Mouse (Mus musculus): Measurements from ENCODE around the gene Apobec2. TPM values are rescaled to one million over a fixed set of nuclear protein-coding genes. Genes with fewer than 3 reads are reported as not detected.

The Apobec2 gene
- total and polyA plus RNA-seq, 2 experiments from 2014 or later = 0.78 to 1.2 TPM

- H3K9me3 ChIP-seq (ENCODE audit: low read length) = no peaks in the 10 kb centered on the region
- no peak overlapping the region for H3K4me3 ChIP-seq (ENCODE audit: low read length)
- no peak for TF ChIP-seq CTCF (IDR thresholded peaks at IDR 0.05; ENCODE audit: low read depth)
- ATAC-seq (no peak), DNase-seq (ENCODE audit: low spot score) (no peak)
- no peak overlapping the region for H3K27ac ChIP-seq
- no peak overlapping the region for H3K9ac ChIP-seq (replicated peaks; ENCODE audit: low read length)
- no peaks in the 10 kb centered on the region for H3K36me3 ChIP-seq (ENCODE audit: insufficient read depth, low read length)
- H3K4me2 ChIP-seq (ENCODE audit: low read depth, low read length) = no peak overlapping the region
- H3K27me3 ChIP-seq (ENCODE audit: insufficient read depth, low read length) = no peaks in the 10 kb centered on the region
- no peaks in the 10 kb centered on the region for H3K4me1 ChIP-seq (ENCODE audit: insufficient read depth, low read length)
Observed at GRCm38 (mm10) chr17:48379050-48379449, 53.7 kb downstream of the Apobec2 start.

GRCm38 (mm10) chr17:48376102-48376501, 56.6 kb downstream of the Apobec2 start:
- H3K9me3 ChIP-seq (ENCODE audit: low read length) = no peaks in the 10 kb centered on the region
- no peaks in the 10 kb centered on the region for H3K27me3 ChIP-seq (ENCODE audit: insufficient read depth, low read length)
- 86% methylated on average over 1 of the region's 1 CpGs for WGBS
- ATAC-seq (no peak), DNase-seq (ENCODE audit: low spot score) (no peak)
- H3K4me1 ChIP-seq (ENCODE audit: insufficient read depth, low read length) = no peaks in the 10 kb centered on the region
- no peak for TF ChIP-seq CTCF (IDR thresholded peaks at IDR 0.05; ENCODE audit: low read depth)
- H3K9ac ChIP-seq (replicated peaks; ENCODE audit: low read length) = no peak overlapping the region
- no peak overlapping the region for H3K4me2 ChIP-seq (ENCODE audit: low read depth, low read length)
- no peak overlapping the region for H3K4me3 ChIP-seq (ENCODE audit: low read length)
- H3K36me3 ChIP-seq (ENCODE audit: insufficient read depth, low read length) = no peaks in the 10 kb centered on the region
- no peak overlapping the region for H3K27ac ChIP-seq

GRCm38 (mm10) chr17:48372987-48373386, 59.7 kb downstream of the Apobec2 start:
- no peaks in the 10 kb centered on the region for H3K27me3 ChIP-seq (ENCODE audit: insufficient read depth, low read length)
- no peaks in the 10 kb centered on the region for H3K36me3 ChIP-seq (ENCODE audit: insufficient read depth, low read length)
- WGBS = 81% methylated on average over 8 of the region's 8 CpGs
- H3K9me3 ChIP-seq (ENCODE audit: low read length) = no peaks in the 10 kb centered on the region
- no peak overlapping the region for H3K4me3 ChIP-seq (ENCODE audit: low read length)
- no peak overlapping the region for H3K9ac ChIP-seq (replicated peaks; ENCODE audit: low read length)
- TF ChIP-seq CTCF (IDR thresholded peaks at IDR 0.05; ENCODE audit: low read depth) = no peak
- DNase-seq (ENCODE audit: low spot score) (no peak), ATAC-seq (no peak)
- no peak overlapping the region for H3K27ac ChIP-seq
- H3K4me2 ChIP-seq (ENCODE audit: low read depth, low read length) = no peak overlapping the region
- H3K4me1 ChIP-seq (ENCODE audit: insufficient read depth, low read length) = no peaks in the 10 kb centered on the region

GRCm38 (mm10) chr17:48371621-48372020, 61.1 kb downstream of the Apobec2 start:
- Histone ChIP-seq H3K27me3 (ENCODE audit: insufficient read depth, low read length) (no peaks in the 10 kb centered on the region), H3K27ac (no peak overlapping the region), H3K9me3 (ENCODE audit: low read length) (no peaks in the 10 kb centered on the region), H3K4me2 (ENCODE audit: low read depth, low read length) (no peak overlapping the region), H3K4me1 (ENCODE audit: insufficient read depth, low read length) (no peaks in the 10 kb centered on the region), H3K36me3 (ENCODE audit: insufficient read depth, low read length) (no peaks in the 10 kb centered on the region), H3K4me3 (ENCODE audit: low read length) (no peak overlapping the region), H3K9ac (replicated peaks; ENCODE audit: low read length) (no peak overlapping the region)
- no peak for TF ChIP-seq CTCF (IDR thresholded peaks at IDR 0.05; ENCODE audit: low read depth)
- DNase-seq (ENCODE audit: low spot score) (no peak), ATAC-seq (no peak)

Other genes starting within 250 kb of the Apobec2 start
- not detected in 2 replicates for gene Trem1, start 200.2 kb downstream of the Apobec2 start, total RNA-seq (2014; rRNA removed)
- 0.09 TPM in 1 of 2 replicates, not detected in the other for gene Trem1, start 200.2 kb downstream of the Apobec2 start, polyA plus RNA-seq (2015; fragmentation: Nextera tagmentation; extraction: Ambion mirVana)
- gene Trem3, start 185.2 kb downstream of the Apobec2 start, total RNA-seq (2014; rRNA removed) = not detected in 2 replicates
- gene Trem3, start 185.2 kb downstream of the Apobec2 start, polyA plus RNA-seq (2015; fragmentation: Nextera tagmentation; extraction: Ambion mirVana) = not detected in 2 replicates
- not detected in 2 replicates for gene Treml4, start 168.6 kb downstream of the Apobec2 start, total RNA-seq (2014; rRNA removed)
- 0.19 and 0.66 TPM in 2 replicates for gene Treml4, start 168.6 kb downstream of the Apobec2 start, polyA plus RNA-seq (2015; fragmentation: Nextera tagmentation; extraction: Ambion mirVana)
- 0.11 and 1.8 TPM in 2 replicates for gene Treml2, start 133.4 kb downstream of the Apobec2 start, total RNA-seq (2014; rRNA removed)
- 0.08 and 0.09 TPM in 2 replicates for gene Treml2, start 133.4 kb downstream of the Apobec2 start, polyA plus RNA-seq (2015; fragmentation: Nextera tagmentation; extraction: Ambion mirVana)
- gene B430306N03Rik, start 116.8 kb downstream of the Apobec2 start, total RNA-seq (2014; rRNA removed) = 0.05 TPM in 1 of 2 replicates, not detected in the other
- not detected in 2 replicates for gene B430306N03Rik, start 116.8 kb downstream of the Apobec2 start, polyA plus RNA-seq (2015; fragmentation: Nextera tagmentation; extraction: Ambion mirVana)
- 14.5 and 18.0 TPM in 2 replicates for gene Trem2, start 86.5 kb downstream of the Apobec2 start, total RNA-seq (2014; rRNA removed)
- gene Trem2, start 86.5 kb downstream of the Apobec2 start, polyA plus RNA-seq (2015; fragmentation: Nextera tagmentation; extraction: Ambion mirVana) = 9.0 and 9.4 TPM in 2 replicates
- gene Treml1, start 73.0 kb downstream of the Apobec2 start, total RNA-seq (2014; rRNA removed) = 1.6 TPM in 1 of 2 replicates, not detected in the other
- not detected in 2 replicates for gene Treml1, start 73.0 kb downstream of the Apobec2 start, polyA plus RNA-seq (2015; fragmentation: Nextera tagmentation; extraction: Ambion mirVana)
- gene Nfya, start 23.0 kb downstream of the Apobec2 start, total RNA-seq (2014; rRNA removed) = 29.0 and 39.7 TPM in 2 replicates
- 3.5 and 5.0 TPM in 2 replicates for gene Nfya, start 23.0 kb downstream of the Apobec2 start, polyA plus RNA-seq (2015; fragmentation: Nextera tagmentation; extraction: Ambion mirVana)
- 9.9 and 10.2 TPM in 2 replicates for gene Oard1, start 22.9 kb downstream of the Apobec2 start, total RNA-seq (2014; rRNA removed)
- gene Oard1, start 22.9 kb downstream of the Apobec2 start, polyA plus RNA-seq (2015; fragmentation: Nextera tagmentation; extraction: Ambion mirVana) = 34.4 and 36.7 TPM in 2 replicates
- gene Tspo2, start 18.6 kb upstream of the Apobec2 start, total RNA-seq (2014; rRNA removed) = 0.22 and 2.0 TPM in 2 replicates
- gene Tspo2, start 18.6 kb upstream of the Apobec2 start, polyA plus RNA-seq (2015; fragmentation: Nextera tagmentation; extraction: Ambion mirVana) = 0.58 and 0.90 TPM in 2 replicates
- 0.26 TPM in 1 of 2 replicates, not detected in the other for gene Unc5cl, start 22.0 kb upstream of the Apobec2 start, total RNA-seq (2014; rRNA removed)
- 0.13 and 0.32 TPM in 2 replicates for gene Unc5cl, start 22.0 kb upstream of the Apobec2 start, polyA plus RNA-seq (2015; fragmentation: Nextera tagmentation; extraction: Ambion mirVana)

Data from hindbrain, postnatal 0 days (tissue).